Mouse (Mus musculus) cerebellum, postnatal 4 days (tissue): ENCODE results near the gene Gabra1.

Source experiments
- DNase-seq, 2 experiments: peaks; one replicate each; pipeline ENCODE4 v3.0.0; 2022; ENCODE audit warnings: low spot score in 2 of 2, mixed read lengths in 1 of 2

Gene Gabra1

DNA sequence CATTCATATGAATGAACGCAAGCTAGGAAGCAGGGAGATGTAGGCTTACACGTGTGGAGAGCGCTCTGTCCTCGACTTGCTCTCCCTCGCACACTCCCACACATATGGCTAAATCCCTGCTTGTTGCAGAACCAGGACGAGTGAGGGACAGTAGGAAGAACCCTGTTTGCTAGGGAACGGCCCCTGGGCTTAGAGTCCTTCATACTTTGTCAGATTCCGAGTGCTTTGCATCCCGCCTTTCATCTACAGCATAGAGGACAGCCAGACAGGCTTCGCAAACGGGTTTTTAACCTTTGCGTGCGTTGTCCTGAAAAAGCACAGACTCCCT lies at the start of gene Gabra1:
Gabra1 (minus strand) TSS at position 106 of the 328 bp plus-strand sequence.
- no peak for DNase-seq

DNA sequence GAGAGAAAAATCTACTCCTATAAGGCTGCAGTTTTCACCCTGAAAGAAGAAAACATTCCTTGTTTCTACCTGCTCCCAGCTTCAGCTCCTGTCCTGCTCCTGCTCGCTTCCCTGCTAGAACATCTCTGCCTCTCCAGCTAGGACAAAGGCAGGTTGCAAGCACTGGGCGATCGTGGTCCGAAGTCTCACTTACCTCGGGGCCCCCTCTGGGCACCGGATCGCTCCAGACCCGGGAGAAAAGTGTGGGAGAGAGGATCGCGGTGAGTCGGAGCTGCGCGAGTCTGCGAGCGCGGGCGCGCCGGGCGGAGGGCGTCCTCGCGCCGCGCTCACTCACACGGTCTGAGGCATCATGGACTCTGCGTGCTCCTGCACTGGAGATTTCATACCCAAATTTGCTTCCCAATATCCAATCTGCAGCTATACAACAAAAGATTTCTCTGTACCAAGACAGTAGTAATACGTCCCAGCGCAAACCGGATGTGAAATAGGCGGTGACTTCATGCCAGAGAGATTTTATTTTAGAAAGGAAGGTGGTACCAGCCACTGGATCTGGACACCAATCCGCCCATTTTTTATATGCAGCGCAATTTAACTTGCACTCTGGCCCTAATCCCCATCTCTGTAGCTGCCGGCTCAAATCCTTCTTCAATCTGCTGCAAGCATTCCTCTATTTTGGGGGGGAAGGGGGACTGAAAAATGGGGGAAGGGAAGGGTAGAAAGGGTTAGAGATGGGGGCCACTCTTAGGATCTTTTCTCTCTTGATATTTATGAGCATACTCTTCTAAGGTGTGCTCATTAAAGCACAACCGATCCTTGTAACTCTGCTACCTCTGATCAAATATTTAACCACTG lies 531 bp downstream of the Gabra1 start:
- DNase-seq = peak in 1 of 2 experiments; percentile 53

DNA sequence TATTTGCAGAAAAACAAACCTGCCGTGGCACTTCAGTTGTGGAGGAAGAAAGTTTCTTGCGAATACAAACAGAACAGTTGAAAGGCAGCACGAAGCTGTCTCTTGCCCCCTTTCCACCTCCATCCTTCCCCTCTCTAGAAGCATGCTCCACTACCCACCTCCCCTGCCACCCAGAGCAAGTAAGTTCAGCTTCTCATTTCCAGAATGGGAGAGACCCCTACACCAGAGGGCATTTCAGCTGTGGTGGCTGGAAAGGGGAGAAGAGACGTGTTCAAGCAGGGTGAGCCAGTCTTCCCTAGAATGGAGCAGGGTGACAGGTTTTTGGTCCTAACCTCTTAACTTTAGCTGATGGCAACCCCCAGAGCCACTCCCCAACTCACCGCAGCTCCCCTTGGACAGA lies 1.3 kb downstream of the Gabra1 start:
- peak in 1 of 2 experiments; percentile 16 for DNase-seq

DNA sequence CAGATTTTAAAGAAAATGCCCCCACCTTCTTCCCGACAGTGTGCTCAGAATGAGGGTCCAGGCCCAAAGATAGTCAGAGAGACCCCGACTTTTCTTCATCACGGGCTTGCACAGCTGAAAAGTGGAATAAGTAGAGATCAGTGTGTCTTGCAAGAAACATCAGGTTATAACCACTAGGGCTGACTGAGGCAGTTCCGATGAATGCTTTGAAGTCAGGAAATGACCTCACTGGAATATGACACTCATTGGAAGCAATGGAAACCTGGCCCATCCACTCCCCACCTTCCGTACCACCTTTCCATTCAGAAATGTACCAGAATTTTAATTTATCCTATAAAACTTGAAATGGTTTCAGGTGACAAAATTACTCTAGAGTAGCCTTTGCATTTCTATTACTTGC lies 3.2 kb downstream of the Gabra1 start:
- no peak for DNase-seq

DNA sequence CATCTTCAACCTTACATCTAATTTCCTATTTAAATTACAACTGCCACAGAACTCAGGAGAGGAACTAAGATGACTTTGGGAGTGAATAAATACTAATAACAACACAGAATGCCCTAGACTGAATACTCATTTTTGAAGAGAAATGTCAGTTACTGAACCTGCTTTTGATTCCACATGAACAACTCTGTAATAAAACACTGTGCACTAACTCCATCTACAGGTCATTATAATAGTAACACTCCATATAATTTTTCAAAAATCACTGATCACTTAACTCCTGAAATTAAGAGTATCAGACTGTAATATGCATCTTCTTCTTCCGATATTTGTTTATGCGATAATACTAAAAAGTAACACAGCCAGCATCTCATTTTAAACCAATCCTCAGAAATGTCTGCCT lies 4.4 kb downstream of the Gabra1 start:
- DNase-seq = no peak

DNA sequence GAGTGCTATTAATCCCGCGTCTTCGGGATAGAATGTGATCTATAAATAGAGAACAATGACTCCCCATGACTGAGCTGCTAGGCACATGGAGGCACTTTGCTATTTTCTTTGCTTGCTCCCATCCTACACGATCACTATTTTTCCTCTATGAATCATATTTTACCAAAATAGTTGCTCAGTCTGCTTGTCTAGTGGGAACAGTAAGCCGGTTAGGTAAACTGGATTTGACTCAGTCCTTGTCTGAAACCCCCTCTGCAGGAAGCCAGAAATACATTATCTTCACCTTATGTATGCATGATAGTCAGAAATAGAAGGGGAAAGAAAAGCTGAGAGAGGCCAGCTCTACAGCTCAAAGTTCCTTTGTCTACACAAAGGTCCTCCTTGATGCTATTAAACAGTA lies 31.3 kb downstream of the Gabra1 start:
- DNase-seq = no peak

DNA sequence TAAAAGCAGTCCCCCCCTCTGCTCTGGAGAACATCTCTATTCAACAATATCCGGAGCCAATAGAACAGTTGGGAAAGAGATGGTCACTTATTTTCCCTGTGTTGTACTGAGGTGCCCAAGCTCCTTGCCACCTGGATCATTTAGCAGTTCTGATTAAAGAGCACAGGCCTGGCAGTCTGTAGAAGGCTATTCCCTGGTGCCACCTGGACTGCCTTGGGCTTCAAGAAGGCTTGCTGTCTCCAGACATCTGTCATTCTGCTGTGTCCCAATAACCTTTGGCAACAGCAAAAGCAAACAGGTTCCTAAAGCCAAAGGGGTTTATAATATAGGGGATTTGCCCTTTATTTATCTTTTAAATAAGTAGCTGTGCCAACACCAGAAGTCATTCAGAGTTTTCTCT lies 65.8 kb downstream of the Gabra1 start:
- DNase-seq = no peak

DNA sequence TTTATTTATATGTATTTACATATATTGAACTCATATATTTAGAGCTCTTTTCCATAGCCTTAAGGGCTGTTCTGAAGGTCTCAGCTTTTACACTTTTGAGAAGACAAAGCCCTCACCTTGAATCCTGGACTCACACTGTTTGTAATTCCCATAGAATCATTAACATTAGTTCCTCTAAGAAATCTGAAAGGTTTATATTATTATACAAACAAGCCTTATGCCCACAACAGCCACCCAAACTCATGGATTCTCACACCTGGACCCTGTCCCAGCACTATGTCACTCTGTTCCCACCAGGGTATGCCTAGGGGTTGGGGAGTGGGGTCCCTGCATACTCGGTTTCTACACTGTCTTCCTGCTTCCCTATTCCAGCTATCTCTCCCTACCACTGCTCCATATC lies 72.7 kb downstream of the Gabra1 start:
- DNase-seq = no peak

DNA sequence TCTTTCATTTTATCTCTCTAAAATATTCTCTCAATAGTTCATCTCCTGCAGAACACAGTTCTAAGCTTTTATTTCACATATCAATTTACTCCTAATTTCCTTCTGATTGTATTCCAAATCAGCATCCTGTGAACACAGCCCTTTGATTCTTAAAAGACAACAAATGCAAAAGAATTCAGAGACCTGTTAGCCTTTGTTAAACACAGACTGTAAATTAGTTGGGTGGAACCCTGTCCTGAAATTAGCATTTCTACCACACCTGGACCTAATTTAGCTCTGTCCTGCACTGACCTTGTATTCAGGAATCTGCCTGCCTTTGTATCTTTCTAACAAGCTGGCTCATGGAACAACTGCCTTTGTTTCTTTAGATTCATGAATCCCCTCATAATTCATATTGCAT lies 73.1 kb downstream of the Gabra1 start:
- DNase-seq = no peak

DNA sequence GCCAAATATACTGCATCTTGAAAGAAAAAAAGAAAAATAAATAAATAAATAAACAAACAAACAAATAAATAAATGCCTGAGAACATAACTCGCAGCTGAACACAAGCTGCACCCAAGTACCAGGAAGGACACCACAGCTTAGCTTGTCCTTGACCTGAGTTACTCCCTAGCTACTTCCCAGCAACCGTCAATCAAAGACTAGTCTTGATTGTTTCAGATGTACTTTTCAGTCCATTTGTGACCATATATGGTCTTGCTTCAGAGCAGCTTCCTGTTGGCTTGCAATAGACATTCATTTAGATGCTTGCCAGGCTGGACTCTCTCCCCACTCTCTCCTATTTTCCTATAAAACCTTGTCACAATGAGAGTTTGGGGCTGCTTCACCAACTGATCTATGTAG lies 87.2 kb downstream of the Gabra1 start:
- DNase-seq = no peak
